18 mouse cellular contexts compared by ENCODE assay signal in genomic region chr13:107577272-107577671, GRCm38 (mm10).
DNase-seq lines count a peak whose midpoint lies in the region; ATAC-seq and TF ChIP-seq lines count a peak whose summit lies in the region.
"Had no signal": no experiment of that assay in that cellular context is flagged by ENCODE, and none has a peak within 500 bp of the region (broad histone marks: within the 10 kb centered on the region; RNA-seq: fewer than 3 reads in every experiment).

No protein-coding gene starts in this region.

- H3K27me3 ChIP-seq in G1E (ENCODE audit: insufficient read depth, low read length) (no peaks in the 10 kb centered on the region), MEL (ENCODE audit: control insufficient read depth in 1 of 2, insufficient read depth in 2 of 2, low read length in 2 of 2) (no peaks in the 10 kb centered on the region)
- H3K27me3 ChIP-seq in liver, embryonic 16.5 days (ENCODE audit: control insufficient read depth, insufficient read depth, low read depth, low read length): no peaks in the 10 kb centered on the region
- no peaks in the 10 kb centered on the region for H3K27me3 ChIP-seq in forebrain, embryonic 11.5 days (ENCODE audit: control insufficient read depth, insufficient read depth, low read length)
- H3K27me3 ChIP-seq: forebrain, embryonic 13.5 days; hindbrain, embryonic 15.5 days; lung, embryonic 15.5 days; neural tube, embryonic 13.5 days had no signal

- TF ChIP-seq EP300 in MEL (IDR thresholded peaks at IDR 0.05; ENCODE audit: low read depth in 1 of 2, low read length in 2 of 2): peak; percentile 99 to 100

- WGBS in liver, embryonic 16.5 days (ENCODE audit: insufficient replicate concordance): 20% methylated on average over 4 of the region's 4 CpGs
- WGBS in forebrain, embryonic 11.5 days: 84% methylated on average over 4 of the region's 4 CpGs

- no peak for DNase-seq in G1E (ENCODE audit: low spot score)
- DNase-seq in MEL (ENCODE audit: low read depth, low spot score): peak; percentile 96
- no peak for DNase-seq in thymus, postnatal 4 days
- DNase-seq in forebrain, embryonic 11.5 days (ENCODE audit: low spot score): no peak
- DNase-seq: adrenal gland, adult 8-10 months; cerebellum, adult 8-10 months; heart, postnatal 10 days; left cerebral cortex, postnatal 4 days; thymus, postnatal 14 days had no signal

- H3K36me3 ChIP-seq in G1E (replicated peaks) (no peaks in the 10 kb centered on the region), MEL (ENCODE audit: control insufficient read depth in 1 of 2, insufficient read depth in 2 of 2, low read length in 2 of 2) (peaks cover 0 to 53% of the 10 kb centered on the region in 2 experiments; a peak in 2 of 4 replicates)
- H3K36me3 ChIP-seq in liver, embryonic 16.5 days (ENCODE audit: control insufficient read depth, insufficient read depth): no peaks in the 10 kb centered on the region
- H3K36me3 ChIP-seq in forebrain, embryonic 11.5 days (ENCODE audit: control insufficient read depth, insufficient read depth, low read length): no peaks in the 10 kb centered on the region
- H3K36me3 ChIP-seq: hindbrain, embryonic 15.5 days; lung, embryonic 15.5 days; neural tube, embryonic 13.5 days had no signal

- no peaks in the 10 kb centered on the region; the same call in 1 of the 2 replicates for H3K9me3 ChIP-seq in G1E (replicated peaks)
- no peaks in the 10 kb centered on the region for H3K9me3 ChIP-seq in MEL (replicated peaks; ENCODE audit: insufficient read depth, low read length)
- no peaks in the 10 kb centered on the region for H3K9me3 ChIP-seq in liver, embryonic 16.5 days (replicated peaks; ENCODE audit: control insufficient read depth, low read length)
- H3K9me3 ChIP-seq in forebrain, embryonic 11.5 days (ENCODE audit: control insufficient read depth, low read length): no peaks in the 10 kb centered on the region
- H3K9me3 ChIP-seq: forebrain, embryonic 13.5 days; hindbrain, embryonic 15.5 days; lung, embryonic 15.5 days; neural tube, embryonic 13.5 days had no signal

- peak overlapping the region; percentile 11; the same call in 1 of the 2 replicates for H3K9ac ChIP-seq in MEL (ENCODE audit: control insufficient read depth, low read depth, low read length, poor library complexity, severe bottlenecking)
- no peak overlapping the region for H3K9ac ChIP-seq in liver, embryonic 16.5 days (ENCODE audit: low read depth, low read length)
- no peak overlapping the region for H3K9ac ChIP-seq in forebrain, embryonic 11.5 days (ENCODE audit: low read length)
- H3K9ac ChIP-seq: forebrain, embryonic 13.5 days; hindbrain, embryonic 15.5 days; lung, embryonic 15.5 days; neural tube, embryonic 13.5 days had no signal

- peak overlapping the region; percentile 94 for H3K27ac ChIP-seq in MEL (ENCODE audit: control insufficient read depth, low read depth, low read length)
- H3K27ac ChIP-seq in liver, embryonic 16.5 days (ENCODE audit: low read length): peak overlapping the region; percentile 16; the same call in 1 of the 2 replicates
- H3K27ac ChIP-seq in forebrain, embryonic 11.5 days (ENCODE audit: low read depth, low read length): no peak overlapping the region
- H3K27ac ChIP-seq: forebrain, embryonic 13.5 days; hindbrain, embryonic 15.5 days; layer of hippocampus, adult 2 months; lung, embryonic 15.5 days; neural tube, embryonic 13.5 days had no signal

- H3K4me1 ChIP-seq in G1E (ENCODE audit: insufficient read depth, low read depth, low read length) (peaks cover 59% of the 10 kb centered on the region), MEL (ENCODE audit: control insufficient read depth in 1 of 2, insufficient read depth in 2 of 2, low read length in 2 of 2) (peaks cover 25 to 57% of the 10 kb centered on the region in 2 experiments)
- peaks cover 19% of the 10 kb centered on the region for H3K4me1 ChIP-seq in liver, embryonic 16.5 days (ENCODE audit: control insufficient read depth, low read depth, low read length)
- H3K4me1 ChIP-seq in forebrain, embryonic 11.5 days (replicated peaks; ENCODE audit: control insufficient read depth, insufficient read depth, low read length): no peaks in the 10 kb centered on the region
- H3K4me1 ChIP-seq: hindbrain, embryonic 15.5 days; neural tube, embryonic 13.5 days had no signal

- TF ChIP-seq CTCF in G1E (IDR thresholded peaks at IDR 0.05; ENCODE audit: low read depth, low read length): no peak
- no peak for TF ChIP-seq CTCF in MEL (IDR thresholded peaks at IDR 0.05 in 2 of 3, conservative IDR thresholded peaks at IDR 0.05 in 1 of 3; ENCODE audit: control insufficient read depth in 1 of 3, insufficient read depth in 1 of 3, low read depth in 2 of 3, low read length in 3 of 3, poor library complexity in 1 of 3, severe bottlenecking in 1 of 3)

- H3K4me2 ChIP-seq in liver, embryonic 16.5 days (ENCODE audit: low read depth, low read length): peak overlapping the region; percentile 22
- H3K4me2 ChIP-seq in forebrain, embryonic 11.5 days (ENCODE audit: low read depth, low read length, severe bottlenecking): no peak overlapping the region
- H3K4me2 ChIP-seq: forebrain, embryonic 13.5 days; hindbrain, embryonic 15.5 days; lung, embryonic 15.5 days; neural tube, embryonic 13.5 days had no signal

- TF ChIP-seq RAD21 in MEL (IDR thresholded peaks at IDR 0.05; ENCODE audit: low read depth, low read length): no peak; the same call in 1 of the 2 replicates

- H3K4me3 ChIP-seq in G1E (ENCODE audit: low read depth, low read length) (no peak overlapping the region; the same call in 1 of the 2 replicates), MEL (ENCODE audit: control insufficient read depth in 1 of 2, insufficient read depth in 1 of 2, low read depth in 2 of 2, low read length in 2 of 2) (peak overlapping the region; percentile 12 to 13; a peak in 2 of 4 replicates)
- no peak overlapping the region for H3K4me3 ChIP-seq in liver, embryonic 16.5 days (ENCODE audit: low read depth, low read length)
- no peak overlapping the region for H3K4me3 ChIP-seq in forebrain, embryonic 11.5 days (ENCODE audit: low read depth, low read length)
- H3K4me3 ChIP-seq: forebrain, embryonic 13.5 days; hindbrain, embryonic 15.5 days; layer of hippocampus, adult 2 months; lung, embryonic 15.5 days; neural tube, embryonic 13.5 days had no signal

- H3K79me2 ChIP-seq in MEL (ENCODE audit: control insufficient read depth, insufficient read depth, low read length, poor library complexity): no peaks in the 10 kb centered on the region

- peak; percentile 70 for ATAC-seq in G1E (ENCODE audit: extremely low read depth, insufficient number of reproducible peaks, low FRiP score, poor library complexity, severe bottlenecking)
- peak; percentile 53 to 66; a peak in 2 of 4 replicates for ATAC-seq in hematopoietic stem cell, adult 5-6 weeks (replicated peaks in 1 of 2; ENCODE audit: insufficient read depth in 1 of 2, low FRiP score in 2 of 2, low TSS enrichment in 1 of 2, low read depth in 1 of 2, poor library complexity in 2 of 2, severe bottlenecking in 2 of 2)
- peak; percentile 92 for ATAC-seq in liver, embryonic 16.5 days (ENCODE audit: low read depth)
- ATAC-seq in forebrain, embryonic 11.5 days (replicated peaks; ENCODE audit: low FRiP score): no peak
- ATAC-seq in activated CD4-positive, CD25-positive, alpha-beta regulatory T cell, adult 4 months: no peak
- ATAC-seq: forebrain, embryonic 13.5 days; intestine, embryonic 16.5 days had no signal

- TF ChIP-seq POLR2A in MEL (IDR thresholded peaks at IDR 0.05; ENCODE audit: control insufficient read depth in 1 of 2, insufficient read depth in 1 of 2, low read depth in 1 of 2, low read length in 2 of 2, poor library complexity in 1 of 2): no peak; a peak in 1 of 4 replicates

TF ChIP-seq in MEL, 35 proteins besides CTCF, POLR2A, EP300 and RAD21 (continues in another document):
- TF ChIP-seq POLR2AphosphoS2 (IDR thresholded peaks at IDR 0.05; ENCODE audit: low read length) (peak; percentile 66; the same call in 1 of the 2 replicates), JUND (IDR thresholded peaks at IDR 0.05; ENCODE audit: low read depth, low read length) (peak; percentile 63; the same call in 1 of the 2 replicates), ZKSCAN1 (IDR thresholded peaks at IDR 0.05; ENCODE audit: low read depth, low read length) (no peak), MAX (IDR thresholded peaks at IDR 0.05; ENCODE audit: low read length) (peak; percentile 41; the same call in 1 of the 2 replicates), KAT2A (conservative IDR thresholded peaks at IDR 0.05; ENCODE audit: low read depth, low read length) (peak; percentile 50), NELFE (IDR thresholded peaks at IDR 0.05; ENCODE audit: low read depth, low read length) (no peak; the same call in 1 of the 2 replicates), USF2 (IDR thresholded peaks at IDR 0.05; ENCODE audit: borderline replicate concordance in 1 of 2, insufficient read depth in 1 of 2, low read depth in 1 of 2, low read length in 2 of 2) (no peak), ELF1 (IDR thresholded peaks at IDR 0.05; ENCODE audit: low read depth, low read length) (peak; percentile 42; the same call in 1 of the 2 replicates), TCF12 (IDR thresholded peaks at IDR 0.05; ENCODE audit: low read depth, low read length) (peak; percentile 100), MAFK (IDR thresholded peaks at IDR 0.05; ENCODE audit: borderline replicate concordance, low read depth, low read length) (peak; percentile 79; the same call in 1 of the 2 replicates), MYB (IDR thresholded peaks at IDR 0.05; ENCODE audit: low read depth, low read length) (peak; percentile 88), POLR2AphosphoS5 (IDR thresholded peaks at IDR 0.05; ENCODE audit: borderline replicate concordance, low read depth, low read length) (0 out of 2 replicates have a peak, but pooled peaks have one; percentile 26), CHD1 (IDR thresholded peaks at IDR 0.05; ENCODE audit: low read depth, low read length) (0 out of 2 replicates have a peak, but pooled peaks have one; percentile 21), TAL1 (IDR thresholded peaks at IDR 0.05; ENCODE audit: low read length) (peak; percentile 99), ZC3H11A (IDR thresholded peaks at IDR 0.05; ENCODE audit: low read depth, low read length) (no peak), NRF1 (IDR thresholded peaks at IDR 0.05; ENCODE audit: insufficient read depth, low read depth, low read length, poor library complexity, severe bottlenecking) (peak; percentile 29; the same call in 1 of the 2 replicates), MXI1 (IDR thresholded peaks at IDR 0.05; ENCODE audit: low read depth, low read length) (no peak), GABPA (IDR thresholded peaks at IDR 0.05; ENCODE audit: low read depth, low read length) (no peak), HCFC1 (IDR thresholded peaks at IDR 0.05; ENCODE audit: low read depth, low read length) (peak; percentile 43; the same call in 1 of the 2 replicates), RCOR1 (IDR thresholded peaks at IDR 0.05; ENCODE audit: low read depth, low read length) (peak; percentile 82), SMC3 (IDR thresholded peaks at IDR 0.05; ENCODE audit: low read depth, low read length) (no peak), MEF2A (IDR thresholded peaks at IDR 0.05; ENCODE audit: extremely low read depth, insufficient replicate concordance, low read depth, low read length, poor library complexity, severe bottlenecking) (peak; percentile 73; the same call in 1 of the 2 replicates)

Comparison
In these comparisons a context has a peak if more than half of its experiments do, and no peak if none do; other contexts are left out.
1. ATAC-seq: peak in G1E (single experiment), hematopoietic stem cell, adult 5-6 weeks (2 of 2) and liver, embryonic 16.5 days (single experiment); none in forebrain, embryonic 11.5 days (single experiment) and activated CD4-positive, CD25-positive, alpha-beta regulatory T cell, adult 4 months (single experiment).
2. H3K4me3 ChIP-seq: peak in MEL (2 of 2); none in G1E (single experiment), liver, embryonic 16.5 days (single experiment) and forebrain, embryonic 11.5 days (single experiment).